Mouse (Mus musculus) limb, embryonic 13.5 days (tissue): ENCODE results near the gene Slc30a7. TPM values are rescaled to one million over a fixed set of nuclear protein-coding genes. Genes with fewer than 3 reads are reported as not detected.
"Not testable (repeated sequence)": the region's sequence is repeated elsewhere in the genome, so short reads cannot be mapped to it uniquely, and the experiment has no call there.

Experiments used
- ATAC-seq: fragments of 200-750 bp; cut with Nextera tagmentation; 2 replicates; pipeline ENCODE4 v1.8.0; 2017; ENCODE audit warnings: low read depth, moderate number of reproducible peaks, moderate TSS enrichment; ENCODE audit not compliant: low FRiP score
- H3K27ac ChIP-seq: fragments of 300-500 bp; sonication (generic); 2 replicates; pipeline ENCODE4 v1.5.1; 2015; ENCODE audit warnings: inconsistent platforms, mild to moderate bottlenecking, moderate library complexity
- H3K27me3 ChIP-seq: fragments of 300-500 bp; sonication (generic); 2 replicates; pipeline ENCODE4 v1.6.1; 2015; ENCODE audit warnings: mild to moderate bottlenecking, inconsistent platforms
- H3K36me3 ChIP-seq: fragments of 300-500 bp; sonication (generic); 2 replicates; pipeline ENCODE4 v1.6.1; 2015; ENCODE audit warnings: inconsistent platforms, mild to moderate bottlenecking, moderate library complexity
- H3K4me1 ChIP-seq: fragments of 300-500 bp; sonication (generic); 2 replicates; pipeline ENCODE4 v1.6.1; 2015; ENCODE audit warnings: inconsistent platforms
- H3K4me2 ChIP-seq: fragments of 300-500 bp; sonication (generic); replicated peaks from 2 replicates; pipeline ENCODE4 v1.6.1; 2015; ENCODE audit warnings: inconsistent platforms, mild to moderate bottlenecking, moderate library complexity
- H3K4me3 ChIP-seq: fragments of 300-500 bp; sonication (generic); 2 replicates; pipeline ENCODE4 v1.5.1; 2015; ENCODE audit warnings: moderate library complexity, mild to moderate bottlenecking, inconsistent platforms
- H3K9ac ChIP-seq: fragments of 300-500 bp; sonication (generic); 2 replicates; pipeline ENCODE4 v1.6.1; 2015; ENCODE audit warnings: mild to moderate bottlenecking, inconsistent platforms
- H3K9me3 ChIP-seq: fragments of 300-500 bp; sonication (generic); 2 replicates; pipeline ENCODE4 v1.6.1; 2016; ENCODE audit warnings: inconsistent platforms
- WGBS: fragments of 180-500 bp; shearing (Covaris S2); methylation state at CpG from one replicate; pipeline ENCODE4 v1.1.7; 2015; 5-methylcytosine and 5-hydroxymethylcytosine counted together
- polyA plus RNA-seq: library from polyadenylated mRNA; unstranded; fragments of >200 nt; fragmentation: Nextera tagmentation; extraction: Ambion mirVana; gene quantifications from 2 replicates; pipeline ENCODE4 v1.2.1, GENCODE M21; 2015

Slc30a7 gene
- polyA plus RNA-seq, 1 experiment from 2014 or later, result 32.1 TPM

GRCm38 (mm10) chr3:115936734-115937599 lies 70.2 kb downstream of the Slc30a7 start:
- H3K27ac ChIP-seq, result no peak overlapping the region
- ATAC-seq, result no peak
- peaks cover 26% of the 10 kb centered on the region for H3K36me3 ChIP-seq
- no peak overlapping the region for H3K4me2 ChIP-seq
- no peak overlapping the region for H3K9ac ChIP-seq
- no peaks in the 10 kb centered on the region for H3K4me1 ChIP-seq
- H3K9me3 ChIP-seq, result no peaks in the 10 kb centered on the region
- H3K27me3 ChIP-seq, result no peaks in the 10 kb centered on the region
- WGBS, result 55% methylated on average over 4 of the region's 4 CpGs
- no peak overlapping the region for H3K4me3 ChIP-seq

GRCm38 (mm10) chr3:115933293-115934186 lies 73.7 kb downstream of the Slc30a7 start:
- Histone ChIP-seq H3K9me3 (no peaks in the 10 kb centered on the region), H3K9ac (no peak overlapping the region), H3K4me1 (no peaks in the 10 kb centered on the region), H3K27ac (no peak overlapping the region), H3K36me3 (peaks cover 10% of the 10 kb centered on the region; the same call in 1 of the 2 replicates), H3K4me2 (no peak overlapping the region), H3K4me3 (no peak overlapping the region), H3K27me3 (no peaks in the 10 kb centered on the region)
- ATAC-seq, result no peak
- WGBS, result 90% methylated on average over 18 of the region's 18 CpGs

GRCm38 (mm10) chr3:115931701-115932100 lies 75.5 kb downstream of the Slc30a7 start:
- Histone ChIP-seq H3K27me3 (no peaks in the 10 kb centered on the region), H3K4me1 (no peaks in the 10 kb centered on the region), H3K36me3 (peaks cover 17% of the 10 kb centered on the region), H3K9me3 (no peaks in the 10 kb centered on the region), H3K9ac (no peak overlapping the region), H3K27ac (no peak overlapping the region), H3K4me2 (no peak overlapping the region), H3K4me3 (no peak overlapping the region)
- ATAC-seq, result no peak
- WGBS, result 90% methylated on average over 6 of the region's 6 CpGs

GRCm38 (mm10) chr3:115926531-115926930 lies 80.7 kb downstream of the Slc30a7 start:
- H3K27me3 ChIP-seq, result no peaks in the 10 kb centered on the region
- 89% methylated on average over 8 of the region's 8 CpGs for WGBS
- no peak overlapping the region for H3K4me2 ChIP-seq

DNA sequence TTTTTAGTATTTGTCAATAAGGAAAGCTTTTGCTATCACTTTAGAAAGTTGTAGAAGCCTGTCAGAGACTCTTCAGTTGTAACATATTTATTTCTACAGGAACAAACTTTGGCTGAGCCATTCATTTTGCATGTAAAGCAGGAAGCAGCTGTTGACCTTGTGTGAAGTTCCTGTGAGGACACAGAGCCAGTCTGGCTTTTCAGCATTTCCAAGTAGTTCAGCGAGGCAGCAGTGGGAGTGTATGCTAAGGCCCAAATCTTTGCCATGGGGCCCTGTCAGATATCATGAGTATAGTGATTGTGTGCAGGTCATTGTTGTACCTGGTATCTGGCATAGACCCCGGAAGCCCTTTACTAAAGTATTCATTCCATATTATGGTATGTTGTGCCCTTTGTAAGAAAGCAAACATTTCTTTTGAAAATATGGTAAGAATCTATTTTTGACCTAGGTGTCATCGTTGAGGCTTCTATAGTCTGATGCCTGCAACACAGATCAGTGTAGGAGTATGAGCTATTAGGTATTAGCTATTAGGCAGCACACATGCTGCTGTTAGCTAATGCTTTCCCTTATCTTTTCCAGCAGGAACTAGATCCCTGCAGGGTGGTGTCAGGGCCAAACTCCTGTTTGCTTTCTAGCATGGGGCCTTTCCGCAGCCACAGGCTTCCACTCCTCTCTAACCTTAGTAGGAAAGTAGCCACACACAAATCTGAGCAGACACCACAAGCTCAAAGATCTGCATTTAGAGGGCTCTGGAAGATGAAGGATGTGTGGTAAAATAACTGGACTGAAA lies 82.6 kb downstream of the Slc30a7 start:
- no peak overlapping the region for H3K9ac ChIP-seq
- no peaks in the 10 kb centered on the region for H3K27me3 ChIP-seq
- no peaks in the 10 kb centered on the region for H3K4me1 ChIP-seq
- no peak for ATAC-seq
- no peak overlapping the region for H3K27ac ChIP-seq
- H3K4me3 ChIP-seq, result no peak overlapping the region
- H3K9me3 ChIP-seq, result no peaks in the 10 kb centered on the region
- WGBS, result 92% methylated on average over 4 of the region's 4 CpGs
- H3K36me3 ChIP-seq, result peaks cover 25% of the 10 kb centered on the region
- H3K4me2 ChIP-seq, result no peak overlapping the region

More at GRCm38 (mm10) chr3:115926531-115926930, 80.7 kb downstream of the Slc30a7 start:
- Histone ChIP-seq H3K36me3 (peaks cover 29% of the 10 kb centered on the region), H3K9ac (no peak overlapping the region), H3K9me3 (no peaks in the 10 kb centered on the region), H3K4me3 (no peak overlapping the region), H3K4me1 (no peaks in the 10 kb centered on the region), H3K27ac (no peak overlapping the region)
- ATAC-seq, result no peak

GRCm38 (mm10) chr3:115907406-115907805 lies 99.8 kb downstream of the Slc30a7 start:
- H3K9ac ChIP-seq, H3K27me3 ChIP-seq, H3K36me3 ChIP-seq, H3K4me2 ChIP-seq, H3K9me3 ChIP-seq, ATAC-seq, H3K4me3 ChIP-seq, H3K27ac ChIP-seq, H3K4me1 ChIP-seq: not testable (repeated sequence)
- 95% methylated on average over 11 of the region's 11 CpGs for WGBS

- WGBS, result 92% methylated on average over 4 of the region's 4 CpGs
- no peak overlapping the region for H3K27ac ChIP-seq
- no peaks in the 10 kb centered on the region for H3K4me1 ChIP-seq
- ATAC-seq, result no peak
- H3K9ac ChIP-seq, result no peak overlapping the region
- no peak overlapping the region for H3K4me3 ChIP-seq
- H3K27me3 ChIP-seq, result no peaks in the 10 kb centered on the region
- peaks cover 18% of the 10 kb centered on the region for H3K36me3 ChIP-seq
- H3K9me3 ChIP-seq, result no peaks in the 10 kb centered on the region
- no peak overlapping the region for H3K4me2 ChIP-seq
Observed at GRCm38 (mm10) chr3:115905567-115905966, 101.6 kb downstream of the Slc30a7 start.

GRCm38 (mm10) chr3:115905067-115905466 lies 102.1 kb downstream of the Slc30a7 start:
- no peak overlapping the region for H3K4me2 ChIP-seq
- no peaks in the 10 kb centered on the region for H3K4me1 ChIP-seq
- H3K4me3 ChIP-seq, result no peak overlapping the region
- no peaks in the 10 kb centered on the region for H3K27me3 ChIP-seq
- no peaks in the 10 kb centered on the region for H3K9me3 ChIP-seq
- 89% methylated on average over 3 of the region's 3 CpGs for WGBS
- no peak overlapping the region for H3K9ac ChIP-seq
- H3K36me3 ChIP-seq, result peaks cover 18% of the 10 kb centered on the region
- H3K27ac ChIP-seq, result no peak overlapping the region
- ATAC-seq, result no peak

DNA sequence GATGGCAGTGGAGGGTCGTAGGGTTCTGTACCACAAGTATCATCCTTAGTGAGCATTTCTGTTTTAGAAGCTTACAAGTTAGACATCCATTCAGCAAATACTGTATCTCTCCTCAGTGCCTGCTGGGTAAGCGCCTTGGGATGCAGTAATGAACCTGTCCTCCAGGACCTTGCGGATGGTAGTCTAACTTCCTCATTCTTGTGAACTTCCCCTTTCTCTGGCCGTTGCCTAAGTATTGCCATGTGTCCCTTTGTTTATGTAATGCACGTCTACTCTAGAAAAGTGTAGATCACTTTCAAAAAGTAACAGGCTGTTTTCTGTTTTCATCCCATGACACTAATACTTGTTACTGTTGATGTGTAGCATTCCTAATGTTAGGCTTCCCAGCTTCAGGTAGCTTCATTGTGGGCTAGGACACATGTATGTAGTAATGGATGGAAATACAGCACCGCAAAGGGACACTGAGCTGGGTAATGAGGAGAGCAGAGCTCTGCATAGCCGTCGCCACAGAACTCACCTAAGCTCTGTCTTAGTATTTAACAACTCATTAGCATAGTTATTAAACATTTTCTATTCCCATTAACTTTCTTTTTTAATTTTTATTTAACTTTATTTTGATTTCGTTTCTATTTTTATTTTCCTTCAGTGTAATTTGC lies 104.8 kb downstream of the Slc30a7 start:
- no peaks in the 10 kb centered on the region for H3K4me1 ChIP-seq
- WGBS, result 92% methylated on average over 9 of the region's 9 CpGs

GRCm38 (mm10) chr3:115898354-115898948 lies 108.8 kb downstream of the Slc30a7 start:
- H3K27me3 ChIP-seq, result no peaks in the 10 kb centered on the region
- no peaks in the 10 kb centered on the region for H3K9me3 ChIP-seq
- no peaks in the 10 kb centered on the region for H3K4me1 ChIP-seq
- no peak overlapping the region for H3K27ac ChIP-seq
- WGBS, result 79% methylated on average over 3 of the region's 3 CpGs
- no peak overlapping the region for H3K4me2 ChIP-seq
- H3K9ac ChIP-seq, result no peak overlapping the region
- no peak overlapping the region for H3K4me3 ChIP-seq
- ATAC-seq, result no peak
- peaks cover 16% of the 10 kb centered on the region for H3K36me3 ChIP-seq

More for the DNA sequence above, 104.8 kb downstream of the Slc30a7 start:
- no peak overlapping the region for H3K27ac ChIP-seq
- peaks cover 12% of the 10 kb centered on the region for H3K36me3 ChIP-seq
- H3K4me3 ChIP-seq, result no peak overlapping the region
- no peaks in the 10 kb centered on the region for H3K27me3 ChIP-seq
- no peak overlapping the region for H3K9ac ChIP-seq
- no peaks in the 10 kb centered on the region for H3K9me3 ChIP-seq
- H3K4me2 ChIP-seq, result no peak overlapping the region
- no peak for ATAC-seq

DNA sequence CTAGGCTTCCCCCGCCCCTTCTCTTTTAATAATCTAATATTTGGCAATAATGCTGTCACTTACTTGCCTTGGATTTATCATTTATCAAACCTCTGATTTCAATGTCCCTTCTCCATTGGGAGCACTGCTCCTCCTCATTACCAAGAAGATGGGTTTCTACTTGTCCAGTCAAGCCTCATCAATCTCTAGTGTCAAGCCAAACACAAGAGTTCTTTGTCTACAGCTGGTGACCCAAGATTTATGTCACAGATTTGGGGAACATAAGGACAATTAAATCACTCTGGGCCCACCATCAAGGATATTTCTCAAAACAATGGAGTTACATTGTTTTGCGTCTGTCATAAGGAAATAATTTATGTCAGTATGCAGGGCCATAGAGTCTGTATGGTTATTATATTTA lies 114.0 kb downstream of the Slc30a7 start:
- Histone ChIP-seq H3K4me1 (peaks cover 5% of the 10 kb centered on the region), H3K27ac (no peak overlapping the region), H3K9me3 (no peaks in the 10 kb centered on the region), H3K36me3 (peaks cover 5% of the 10 kb centered on the region; the same call in 1 of the 2 replicates), H3K4me3 (no peak overlapping the region), H3K27me3 (no peaks in the 10 kb centered on the region), H3K9ac (no peak overlapping the region), H3K4me2 (no peak overlapping the region)
- no peak for ATAC-seq
- 87% methylated on average over 2 of the region's 2 CpGs for WGBS
